Mouse (Mus musculus) mammary gland, adult 2 months (tissue): Measurements from ENCODE around the gene Cnot4. TPM values are rescaled to one million over a fixed set of nuclear protein-coding genes. Genes with fewer than 3 reads are reported as not detected.

Source experiments
- polyA plus RNA-seq: library from polyadenylated mRNA; depleted of rRNA; stranded (reverse); fragments of >200 nt; gene quantifications from 2 replicates; pipeline ENCODE4 v1.2.3, GENCODE M21; 2012; ENCODE audit warnings: low replicate concordance; rRNA removed

The Cnot4 gene
- polyA plus RNA-seq, result 9.8 and 15.2 TPM in 2 replicates

GRCm38 (mm10) chr6:35133579-35134488 is at the start of gene Cnot4:
TSS of gene Cnot4 (minus strand) at chr6:35133724.

GRCm38 (mm10) chr6:35176979-35177649 is 43.6 kb upstream of the Cnot4 start, which contains the start of gene Nup205:
TSS of gene Nup205 (plus strand) at chr6:35177421.

GRCm38 (mm10) chr6:34988081-34988761 is 145.3 kb downstream of the Cnot4 start, which contains the start of gene Slc23a4:
TSS of gene Slc23a4 (minus strand) at chr6:34988404.

Other genes with a start within 250 kb of the Cnot4 start
- gene Wdr91, start 222.8 kb downstream of the Cnot4 start, polyA plus RNA-seq, result 28.7 and 35.3 TPM in 2 replicates
- gene Stra8, start 213.6 kb downstream of the Cnot4 start, polyA plus RNA-seq, result not detected in 2 replicates
- 0.45 and 0.69 TPM in 2 replicates for gene Slc23a4, start 145.3 kb downstream of the Cnot4 start, polyA plus RNA-seq
- 11.1 and 24.0 TPM in 2 replicates for gene Nup205, start 43.7 kb upstream of the Cnot4 start, polyA plus RNA-seq
- gene Slc13a4, start 174.4 kb upstream of the Cnot4 start, polyA plus RNA-seq, result 2.8 and 4.0 TPM in 2 replicates
- 1.4 and 1.7 TPM in 2 replicates for gene Fam180a, start 192.4 kb upstream of the Cnot4 start, polyA plus RNA-seq